Mouse (Mus musculus): ENCODE measurements around the gene Thap4. TPM values are rescaled to one million over a fixed set of nuclear protein-coding genes. Genes with fewer than 3 reads are reported as not detected.
"Not testable (repeated sequence)": the region's sequence is repeated elsewhere in the genome, so short reads cannot be mapped to it uniquely, and the experiment has no call there.

Thap4 gene
- polyA plus RNA-seq, 1 experiment: 226 TPM

- DNase-seq: no peak
- H3K4me1 ChIP-seq (ENCODE audit: control insufficient read depth, insufficient read depth, low read length): peaks cover 2% of the 10 kb centered on the region; the same call in 1 of the 2 replicates
- no peak overlapping the region for H3K27ac ChIP-seq (ENCODE audit: insufficient read depth, low read depth, low read length)
- H3K27me3 ChIP-seq (replicated peaks; ENCODE audit: control insufficient read depth, insufficient read depth, low read length): no peaks in the 10 kb centered on the region
- H3K4me3 ChIP-seq (ENCODE audit: insufficient read depth, low read depth, low read length): no peak overlapping the region
- H3K36me3 ChIP-seq (ENCODE audit: control insufficient read depth, insufficient read depth, low read length): no peaks in the 10 kb centered on the region
- no peak for TF ChIP-seq CTCF (conservative IDR thresholded peaks at IDR 0.05; ENCODE audit: insufficient read depth, insufficient read length, low read depth, low read length)
- no peak for TF ChIP-seq POLR2A (IDR thresholded peaks at IDR 0.05; ENCODE audit: low read depth, low read length)
Observed at GRCm38 (mm10) chr1:93669941-93670340, 84.7 kb downstream of the Thap4 start.

- TF ChIP-seq CTCF (conservative IDR thresholded peaks at IDR 0.05; ENCODE audit: insufficient read depth, insufficient read length, low read depth, low read length) (peak; percentile 66), POLR2A (IDR thresholded peaks at IDR 0.05; ENCODE audit: low read depth, low read length) (no peak)
- Histone ChIP-seq H3K4me3 (ENCODE audit: insufficient read depth, low read depth, low read length) (peak overlapping the region; percentile 63), H3K27me3 (replicated peaks; ENCODE audit: control insufficient read depth, insufficient read depth, low read length) (no peaks in the 10 kb centered on the region), H3K36me3 (ENCODE audit: control insufficient read depth, insufficient read depth, low read length) (no peaks in the 10 kb centered on the region), H3K27ac (ENCODE audit: insufficient read depth, low read depth, low read length) (peak overlapping the region; percentile 66), H3K4me1 (ENCODE audit: control insufficient read depth, insufficient read depth, low read length) (peaks cover 2% of the 10 kb centered on the region; the same call in 1 of the 2 replicates)
- DNase-seq: peak; percentile 91
- WGBS: 11% methylated on average over 17 of the region's 17 CpGs
Observed at GRCm38 (mm10) chr1:93668791-93669548, 85.7 kb downstream of the Thap4 start.

- TF ChIP-seq CTCF (conservative IDR thresholded peaks at IDR 0.05; ENCODE audit: insufficient read depth, insufficient read length, low read depth, low read length): no peak
- TF ChIP-seq POLR2A (IDR thresholded peaks at IDR 0.05; ENCODE audit: low read depth, low read length): no peak
- peak overlapping the region; percentile 46; the same call in 1 of the 2 replicates for H3K27ac ChIP-seq (ENCODE audit: insufficient read depth, low read depth, low read length)
- 39% methylated on average over 13 of the region's 13 CpGs for WGBS
- H3K36me3 ChIP-seq (ENCODE audit: control insufficient read depth, insufficient read depth, low read length): no peaks in the 10 kb centered on the region
- no peak overlapping the region for H3K4me3 ChIP-seq (ENCODE audit: insufficient read depth, low read depth, low read length)
- DNase-seq: peak; percentile 34
- no peaks in the 10 kb centered on the region for H3K27me3 ChIP-seq (replicated peaks; ENCODE audit: control insufficient read depth, insufficient read depth, low read length)
- peaks cover 2% of the 10 kb centered on the region; the same call in 1 of the 2 replicates for H3K4me1 ChIP-seq (ENCODE audit: control insufficient read depth, insufficient read depth, low read length)
Observed at GRCm38 (mm10) chr1:93667760-93668400, 86.8 kb downstream of the Thap4 start.

GRCm38 (mm10) chr1:93658559-93658958 lies 96.1 kb downstream of the Thap4 start, which contains the start of gene Stk25:
Gene Stk25, minus strand, starts transcription at chr1:93658659.
- DNase-seq; H3K4me3 ChIP-seq (ENCODE audit: insufficient read depth, low read depth, low read length); H3K27me3 ChIP-seq (replicated peaks; ENCODE audit: control insufficient read depth, insufficient read depth, low read length); H3K27ac ChIP-seq (ENCODE audit: insufficient read depth, low read depth, low read length); H3K36me3 ChIP-seq (ENCODE audit: control insufficient read depth, insufficient read depth, low read length); H3K4me1 ChIP-seq (ENCODE audit: control insufficient read depth, insufficient read depth, low read length): not testable (repeated sequence)

- H3K27me3 ChIP-seq (replicated peaks; ENCODE audit: control insufficient read depth, insufficient read depth, low read length): no peaks in the 10 kb centered on the region
- H3K4me3 ChIP-seq (ENCODE audit: insufficient read depth, low read depth, low read length): no peak overlapping the region
- H3K36me3 ChIP-seq (ENCODE audit: control insufficient read depth, insufficient read depth, low read length): no peaks in the 10 kb centered on the region
- no peak overlapping the region for H3K27ac ChIP-seq (ENCODE audit: insufficient read depth, low read depth, low read length)
- H3K4me1 ChIP-seq (ENCODE audit: control insufficient read depth, insufficient read depth, low read length): no peaks in the 10 kb centered on the region
- TF ChIP-seq POLR2A (IDR thresholded peaks at IDR 0.05; ENCODE audit: low read depth, low read length) (no peak), CTCF (conservative IDR thresholded peaks at IDR 0.05; ENCODE audit: insufficient read depth, insufficient read length, low read depth, low read length) (no peak)
- no peak for DNase-seq
- 51% methylated on average over 5 of the region's 5 CpGs for WGBS
Observed at GRCm38 (mm10) chr1:93657025-93657360, 97.7 kb downstream of the Thap4 start.

- H3K27ac ChIP-seq (ENCODE audit: insufficient read depth, low read depth, low read length): no peak overlapping the region
- H3K4me1 ChIP-seq (ENCODE audit: control insufficient read depth, insufficient read depth, low read length): no peaks in the 10 kb centered on the region
- no peaks in the 10 kb centered on the region for H3K36me3 ChIP-seq (ENCODE audit: control insufficient read depth, insufficient read depth, low read length)
- TF ChIP-seq CTCF (conservative IDR thresholded peaks at IDR 0.05; ENCODE audit: insufficient read depth, insufficient read length, low read depth, low read length) (no peak), POLR2A (IDR thresholded peaks at IDR 0.05; ENCODE audit: low read depth, low read length) (no peak)
- DNase-seq: no peak
- 81% methylated on average over 7 of the region's 7 CpGs for WGBS
- H3K4me3 ChIP-seq (ENCODE audit: insufficient read depth, low read depth, low read length): no peak overlapping the region
- no peaks in the 10 kb centered on the region for H3K27me3 ChIP-seq (replicated peaks; ENCODE audit: control insufficient read depth, insufficient read depth, low read length)
Observed at GRCm38 (mm10) chr1:93656325-93657024, 98.2 kb downstream of the Thap4 start.

DNA sequence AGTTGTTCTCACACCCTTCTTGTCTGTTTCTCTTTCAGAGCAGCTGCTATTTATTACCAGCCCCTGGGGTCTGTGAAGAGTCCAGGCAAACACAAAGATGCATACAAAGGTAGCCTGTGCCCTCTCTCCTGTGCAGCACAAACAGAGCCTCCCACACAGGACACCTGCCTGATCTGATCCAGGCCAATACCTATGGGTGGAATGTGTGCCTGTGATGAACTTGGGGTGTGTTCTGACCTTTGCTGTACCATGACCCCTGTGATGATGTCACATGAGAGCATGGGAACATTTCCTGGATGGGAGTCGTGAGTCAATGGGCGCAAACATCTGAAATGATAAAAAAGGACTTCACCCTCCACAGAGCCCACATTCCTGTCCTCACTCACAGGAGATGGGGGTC lies 99.9 kb downstream of the Thap4 start:
- 59% methylated on average over 2 of the region's 2 CpGs for WGBS
- TF ChIP-seq POLR2A (IDR thresholded peaks at IDR 0.05; ENCODE audit: low read depth, low read length) (no peak), CTCF (conservative IDR thresholded peaks at IDR 0.05; ENCODE audit: insufficient read depth, insufficient read length, low read depth, low read length) (no peak)
- no peak for DNase-seq
- H3K4me3 ChIP-seq (ENCODE audit: insufficient read depth, low read depth, low read length): no peak overlapping the region
- H3K27me3 ChIP-seq (replicated peaks; ENCODE audit: control insufficient read depth, insufficient read depth, low read length): no peaks in the 10 kb centered on the region
- H3K27ac ChIP-seq (ENCODE audit: insufficient read depth, low read depth, low read length): no peak overlapping the region
- no peaks in the 10 kb centered on the region for H3K4me1 ChIP-seq (ENCODE audit: control insufficient read depth, insufficient read depth, low read length)
- no peaks in the 10 kb centered on the region for H3K36me3 ChIP-seq (ENCODE audit: control insufficient read depth, insufficient read depth, low read length)

All from kidney, adult 2 months (tissue).